Mouse (Mus musculus): Measurements from ENCODE around the gene Syt1. TPM values are rescaled to one million over a fixed set of nuclear protein-coding genes. Genes with fewer than 3 reads are reported as not detected.

Syt1 gene
- polyA plus RNA-seq, 1 experiment = 0.27 TPM

GRCm38 (mm10) chr10:108724878-108725277, 285.9 kb downstream of the Syt1 start:
- Histone ChIP-seq H3K4me1 (ENCODE audit: control insufficient read depth, insufficient read depth, low read length) (no peaks in the 10 kb centered on the region), H3K4me3 (ENCODE audit: control insufficient read depth, low read depth, low read length) (no peak overlapping the region), H3K27ac (ENCODE audit: control insufficient read depth, insufficient read depth, low read depth, low read length) (no peak overlapping the region), H3K36me3 (ENCODE audit: control insufficient read depth, insufficient read depth, low read length) (no peaks in the 10 kb centered on the region), H3K27me3 (ENCODE audit: control insufficient read depth, insufficient read depth, low read length) (no peaks in the 10 kb centered on the region)
- no peak for TF ChIP-seq POLR2A (IDR thresholded peaks at IDR 0.05; ENCODE audit: control insufficient read depth, low read depth, low read length)
- TF ChIP-seq CTCF (IDR thresholded peaks at IDR 0.05; ENCODE audit: control insufficient read depth, insufficient read depth, insufficient replicate concordance, low read depth, low read length) = no peak

- TF ChIP-seq POLR2A (IDR thresholded peaks at IDR 0.05; ENCODE audit: control insufficient read depth, low read depth, low read length) (no peak), CTCF (IDR thresholded peaks at IDR 0.05; ENCODE audit: control insufficient read depth, insufficient read depth, insufficient replicate concordance, low read depth, low read length) (no peak)
- Histone ChIP-seq H3K27ac (ENCODE audit: control insufficient read depth, insufficient read depth, low read depth, low read length) (no peak overlapping the region), H3K4me3 (ENCODE audit: control insufficient read depth, low read depth, low read length) (no peak overlapping the region), H3K4me1 (ENCODE audit: control insufficient read depth, insufficient read depth, low read length) (no peaks in the 10 kb centered on the region), H3K27me3 (ENCODE audit: control insufficient read depth, insufficient read depth, low read length) (no peaks in the 10 kb centered on the region), H3K36me3 (ENCODE audit: control insufficient read depth, insufficient read depth, low read length) (no peaks in the 10 kb centered on the region)
These were observed 300.3 kb downstream of the Syt1 start for GRCm38 (mm10) chr10:108710514-108710913.

GRCm38 (mm10) chr10:108705658-108706057, 305.1 kb downstream of the Syt1 start:
- Histone ChIP-seq H3K4me3 (ENCODE audit: control insufficient read depth, low read depth, low read length) (no peak overlapping the region), H3K4me1 (ENCODE audit: control insufficient read depth, insufficient read depth, low read length) (no peaks in the 10 kb centered on the region), H3K36me3 (ENCODE audit: control insufficient read depth, insufficient read depth, low read length) (no peaks in the 10 kb centered on the region), H3K27ac (ENCODE audit: control insufficient read depth, insufficient read depth, low read depth, low read length) (no peak overlapping the region), H3K27me3 (ENCODE audit: control insufficient read depth, insufficient read depth, low read length) (no peaks in the 10 kb centered on the region)
- no peak for TF ChIP-seq CTCF (IDR thresholded peaks at IDR 0.05; ENCODE audit: control insufficient read depth, insufficient read depth, insufficient replicate concordance, low read depth, low read length)
- TF ChIP-seq POLR2A (IDR thresholded peaks at IDR 0.05; ENCODE audit: control insufficient read depth, low read depth, low read length) = no peak

GRCm38 (mm10) chr10:108701361-108702128, 309.2 kb downstream of the Syt1 start:
- H3K27ac ChIP-seq (ENCODE audit: control insufficient read depth, insufficient read depth, low read depth, low read length) = no peak overlapping the region
- H3K27me3 ChIP-seq (ENCODE audit: control insufficient read depth, insufficient read depth, low read length) = no peaks in the 10 kb centered on the region
- no peaks in the 10 kb centered on the region for H3K36me3 ChIP-seq (ENCODE audit: control insufficient read depth, insufficient read depth, low read length)
- TF ChIP-seq POLR2A (IDR thresholded peaks at IDR 0.05; ENCODE audit: control insufficient read depth, low read depth, low read length) = no peak
- TF ChIP-seq CTCF (IDR thresholded peaks at IDR 0.05; ENCODE audit: control insufficient read depth, insufficient read depth, insufficient replicate concordance, low read depth, low read length) = no peak
- no peaks in the 10 kb centered on the region for H3K4me1 ChIP-seq (ENCODE audit: control insufficient read depth, insufficient read depth, low read length)
- H3K4me3 ChIP-seq (ENCODE audit: control insufficient read depth, low read depth, low read length) = no peak overlapping the region

GRCm38 (mm10) chr10:108699946-108700345, 310.8 kb downstream of the Syt1 start, which contains the start of gene Gm5136:
Gene Gm5136 (minus strand): TSS chr10:108700160.
- H3K4me3 ChIP-seq (ENCODE audit: control insufficient read depth, low read depth, low read length) = peak within 1 kb of the TSS; percentile 93
- no peaks in the 10 kb centered on the region for H3K4me1 ChIP-seq (ENCODE audit: control insufficient read depth, insufficient read depth, low read length)
- no peaks in the 10 kb centered on the region for H3K27me3 ChIP-seq (ENCODE audit: control insufficient read depth, insufficient read depth, low read length)
- H3K36me3 ChIP-seq (ENCODE audit: control insufficient read depth, insufficient read depth, low read length) = no peaks in the 10 kb centered on the region
- peak within 1 kb of the TSS; percentile 89 for H3K27ac ChIP-seq (ENCODE audit: control insufficient read depth, insufficient read depth, low read depth, low read length)
- TF ChIP-seq POLR2A (IDR thresholded peaks at IDR 0.05; ENCODE audit: control insufficient read depth, low read depth, low read length) (peak; percentile 87), CTCF (IDR thresholded peaks at IDR 0.05; ENCODE audit: control insufficient read depth, insufficient read depth, insufficient replicate concordance, low read depth, low read length) (no peak)

GRCm38 (mm10) chr10:108697062-108697461, 313.7 kb downstream of the Syt1 start:
- Histone ChIP-seq H3K27me3 (ENCODE audit: control insufficient read depth, insufficient read depth, low read length) (no peaks in the 10 kb centered on the region), H3K4me3 (ENCODE audit: control insufficient read depth, low read depth, low read length) (no peak overlapping the region), H3K4me1 (ENCODE audit: control insufficient read depth, insufficient read depth, low read length) (no peaks in the 10 kb centered on the region), H3K27ac (ENCODE audit: control insufficient read depth, insufficient read depth, low read depth, low read length) (no peak overlapping the region), H3K36me3 (ENCODE audit: control insufficient read depth, insufficient read depth, low read length) (no peaks in the 10 kb centered on the region)
- TF ChIP-seq POLR2A (IDR thresholded peaks at IDR 0.05; ENCODE audit: control insufficient read depth, low read depth, low read length) = no peak

GRCm38 (mm10) chr10:108690954-108691353, 319.8 kb downstream of the Syt1 start:
- TF ChIP-seq POLR2A (IDR thresholded peaks at IDR 0.05; ENCODE audit: control insufficient read depth, low read depth, low read length) (no peak), CTCF (IDR thresholded peaks at IDR 0.05; ENCODE audit: control insufficient read depth, insufficient read depth, insufficient replicate concordance, low read depth, low read length) (no peak)
- no peak overlapping the region for H3K27ac ChIP-seq (ENCODE audit: control insufficient read depth, insufficient read depth, low read depth, low read length)
- no peak overlapping the region for H3K4me3 ChIP-seq (ENCODE audit: control insufficient read depth, low read depth, low read length)
- no peaks in the 10 kb centered on the region for H3K36me3 ChIP-seq (ENCODE audit: control insufficient read depth, insufficient read depth, low read length)
- H3K4me1 ChIP-seq (ENCODE audit: control insufficient read depth, insufficient read depth, low read length) = no peaks in the 10 kb centered on the region
- H3K27me3 ChIP-seq (ENCODE audit: control insufficient read depth, insufficient read depth, low read length) = no peaks in the 10 kb centered on the region

Data from testis, adult 2 months (tissue).